Mouse (Mus musculus): ENCODE measurements at regions not wholly inside any gene's neighbourhood (a gene's known extent, or its start where the extent isn't known, plus 50 kb on each side); places are given as distances from the start of the nearest gene placed in this dataset.
"Not testable (repeated sequence)": the region's sequence is repeated elsewhere in the genome, so short reads cannot be mapped to it uniquely, and the experiment has no call there.

DNA sequence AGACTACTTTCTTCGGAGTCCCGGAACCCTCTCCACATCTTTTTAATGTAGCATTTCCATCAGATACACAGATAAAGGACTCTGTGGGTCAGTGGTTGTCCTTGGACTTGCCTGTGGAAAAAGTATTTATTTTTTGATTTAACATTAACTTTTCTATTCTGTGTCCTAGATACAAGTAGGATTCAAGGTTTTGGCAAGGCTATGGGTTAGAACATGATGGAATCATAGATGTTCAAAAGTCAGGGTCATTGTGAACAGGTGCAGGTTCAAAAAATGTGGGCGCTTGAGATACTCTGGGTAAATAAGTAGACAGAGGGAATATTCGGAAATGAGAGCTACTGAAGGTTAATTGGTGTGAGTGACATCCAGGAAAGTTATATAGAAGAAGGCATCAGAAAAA, 347.7 kb downstream of the Cypt12 start:
- DNase-seq (ENCODE audit: low spot score), result no peak

DNA sequence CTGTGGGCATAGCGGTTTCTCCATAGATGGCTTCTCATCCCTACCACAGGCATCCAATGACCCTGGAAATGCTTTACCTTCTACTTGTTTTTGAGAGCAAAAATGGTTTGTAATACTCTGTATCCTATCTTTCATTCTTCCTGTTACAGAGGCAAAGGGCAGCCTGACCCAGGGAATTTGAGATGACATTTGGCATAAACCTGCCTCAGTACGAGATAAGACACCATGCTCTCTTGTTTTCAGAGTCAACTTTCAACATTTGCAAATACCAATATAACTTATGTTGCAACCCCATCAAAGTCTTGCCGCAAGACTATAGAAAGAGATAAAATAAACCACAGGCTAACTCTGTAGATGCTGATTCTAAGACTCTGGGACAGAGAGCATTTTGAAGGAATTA, 350.5 kb downstream of the Cypt12 start:
- no peak for DNase-seq (ENCODE audit: low spot score)

GRCm38 (mm10) chr3:18299502-18299901, 351.3 kb downstream of the Cypt12 start:
- DNase-seq (ENCODE audit: low spot score), result peak; percentile 3

- DNase-seq (ENCODE audit: low spot score), result no peak
Observed at GRCm38 (mm10) chr3:18319433-18319832, 371.2 kb downstream of the Cypt12 start.

GRCm38 (mm10) chr3:18333182-18333581, 385.0 kb downstream of the Cypt12 start:
- DNase-seq (ENCODE audit: low spot score), result no peak

DNA sequence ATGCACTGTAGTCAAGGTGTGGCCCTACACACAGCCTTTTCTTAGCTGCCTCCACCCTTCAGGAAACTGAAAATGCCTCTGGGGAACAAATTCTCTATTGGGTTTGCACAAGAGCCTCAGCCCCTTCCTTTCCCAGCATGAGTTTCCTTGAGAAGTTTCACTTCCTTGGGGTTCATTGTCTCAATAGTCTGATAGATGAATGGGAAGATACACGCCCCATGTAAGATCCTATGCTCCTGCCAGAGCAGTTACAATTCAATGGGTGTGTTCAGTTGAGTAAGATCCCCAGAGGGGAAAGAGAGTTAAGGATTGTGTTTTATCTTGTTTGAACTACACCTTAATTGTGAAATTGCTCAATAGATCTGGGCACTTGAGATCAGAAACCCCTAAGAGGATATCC, 391.0 kb downstream of the Cypt12 start:
- DNase-seq (ENCODE audit: low spot score), result no peak

DNA sequence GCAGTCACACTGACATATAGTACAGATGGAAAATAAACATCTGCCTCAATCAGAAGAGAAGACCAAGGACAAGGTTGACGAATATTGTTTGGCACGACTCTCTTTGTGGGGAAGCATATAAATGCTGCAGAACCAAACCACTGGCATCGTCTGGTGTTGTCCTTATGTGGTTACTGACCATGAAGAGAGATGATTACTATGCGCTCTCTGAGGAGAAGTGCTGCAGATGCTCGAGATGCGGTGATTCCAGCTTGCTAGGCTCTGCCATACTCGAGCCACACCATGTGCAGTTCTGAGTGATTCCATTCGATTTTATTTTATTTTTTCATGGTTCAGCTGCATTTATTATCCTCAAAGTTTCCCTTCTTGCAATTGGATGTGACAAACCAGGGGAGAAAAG, 393.5 kb downstream of the Cypt12 start:
- DNase-seq (ENCODE audit: low spot score), result no peak

DNA sequence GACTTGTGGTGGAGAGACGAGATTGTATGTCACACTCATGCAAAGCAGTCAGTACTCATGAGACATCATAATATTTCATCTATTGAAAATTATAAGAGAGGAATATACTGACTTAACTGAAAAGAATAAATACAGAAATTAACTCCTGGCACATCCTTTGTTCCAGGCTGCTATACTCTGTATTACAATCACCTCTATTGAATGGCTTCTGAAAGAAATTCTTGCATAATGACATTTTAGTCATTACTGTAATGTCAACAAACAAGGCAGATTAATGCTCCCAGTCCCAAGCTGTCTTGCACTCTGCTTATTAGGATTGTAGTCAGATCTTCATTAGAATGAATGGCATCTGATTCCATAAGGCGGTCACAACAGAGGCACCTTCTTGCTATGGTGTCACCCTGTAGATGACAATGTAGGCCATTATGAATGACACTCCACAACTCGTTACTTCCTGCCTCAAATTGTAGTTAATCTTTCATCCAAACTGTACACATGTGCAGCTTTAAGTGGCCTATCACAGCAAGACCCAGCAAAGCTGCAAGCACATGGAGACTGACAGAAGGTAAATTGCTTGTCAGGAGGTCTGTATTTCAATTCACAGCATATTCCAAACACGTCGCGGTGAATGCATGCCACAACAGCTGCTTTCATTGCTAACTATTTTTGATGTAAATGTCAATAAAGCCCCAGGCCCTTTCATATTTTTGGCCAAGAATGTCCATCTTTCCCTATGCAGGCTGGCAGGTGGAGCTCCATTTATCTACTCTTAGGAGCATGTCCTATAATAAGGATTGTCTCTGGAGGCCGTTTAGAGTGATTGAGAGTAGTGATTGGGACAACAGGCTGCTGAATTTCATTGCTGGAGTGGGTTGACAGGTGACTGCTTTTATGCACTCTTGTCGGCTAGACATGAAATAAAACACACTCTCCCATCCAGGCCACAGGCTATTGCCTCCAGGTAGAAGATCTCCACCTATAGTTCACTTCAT, 430.1 kb downstream of the Cypt12 start:
- DNase-seq (ENCODE audit: low spot score), result no peak

- DNase-seq (ENCODE audit: low spot score), result no peak
Observed at GRCm38 (mm10) chr3:18421886-18422575, 473.8 kb downstream of the Cypt12 start.

DNA sequence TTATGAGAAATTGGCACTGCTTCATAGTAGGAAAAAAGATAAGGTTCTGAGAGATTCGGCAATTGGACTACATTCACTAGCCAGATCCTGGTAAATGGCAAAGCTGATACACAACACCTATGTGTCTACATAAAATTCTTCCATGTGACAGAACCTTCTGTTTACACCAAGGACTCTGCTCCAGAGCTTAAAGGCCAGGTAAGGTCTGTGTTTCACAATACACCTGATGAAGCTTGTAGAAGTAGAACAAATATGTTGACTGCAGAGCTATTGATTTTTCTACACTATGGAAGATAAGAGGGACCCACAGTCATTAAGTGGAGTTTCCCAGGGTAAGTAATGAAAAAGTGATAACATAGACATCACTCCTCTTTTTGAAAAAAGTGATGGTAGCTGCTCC, 480.7 kb downstream of the Cypt12 start:
- no peak for DNase-seq (ENCODE audit: low spot score)

DNA sequence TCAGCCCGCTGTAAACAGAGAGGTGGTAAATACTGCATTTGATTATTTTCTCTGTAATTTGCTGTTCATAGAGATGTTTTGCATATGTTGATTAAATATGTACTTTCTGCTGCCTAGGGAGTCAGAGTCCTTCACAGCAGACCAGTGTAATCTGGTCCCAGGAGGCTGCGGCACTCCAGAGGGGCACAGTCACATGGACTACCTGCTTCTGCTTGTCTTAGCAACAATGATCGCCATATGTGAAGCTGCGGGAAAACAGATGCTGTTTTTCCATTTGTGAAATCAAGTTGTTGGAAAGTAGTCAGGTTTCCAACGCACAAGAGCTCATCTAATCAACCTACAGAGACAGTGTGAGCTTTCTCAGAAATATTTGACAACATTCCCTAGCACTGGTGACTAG, 490.6 kb downstream of the Cypt12 start:
- no peak for DNase-seq (ENCODE audit: low spot score)

- DNase-seq (ENCODE audit: low spot score), result no peak
Observed at GRCm38 (mm10) chr3:18452197-18452933, 504.2 kb downstream of the Cypt12 start.

GRCm38 (mm10) chr3:18453220-18453985, 505.2 kb downstream of the Cypt12 start:
- no peak for DNase-seq (ENCODE audit: low spot score)

- DNase-seq (ENCODE audit: low spot score), result no peak
Observed at GRCm38 (mm10) chr3:18453986-18454291, 505.7 kb downstream of the Cypt12 start.

GRCm38 (mm10) chr3:18454558-18455191, 506.5 kb downstream of the Cypt12 start:
- not testable (repeated sequence) for DNase-seq (ENCODE audit: low spot score)

- DNase-seq (ENCODE audit: low spot score), result no peak
Observed at GRCm38 (mm10) chr3:18456033-18456690, 508.0 kb downstream of the Cypt12 start.

DNA sequence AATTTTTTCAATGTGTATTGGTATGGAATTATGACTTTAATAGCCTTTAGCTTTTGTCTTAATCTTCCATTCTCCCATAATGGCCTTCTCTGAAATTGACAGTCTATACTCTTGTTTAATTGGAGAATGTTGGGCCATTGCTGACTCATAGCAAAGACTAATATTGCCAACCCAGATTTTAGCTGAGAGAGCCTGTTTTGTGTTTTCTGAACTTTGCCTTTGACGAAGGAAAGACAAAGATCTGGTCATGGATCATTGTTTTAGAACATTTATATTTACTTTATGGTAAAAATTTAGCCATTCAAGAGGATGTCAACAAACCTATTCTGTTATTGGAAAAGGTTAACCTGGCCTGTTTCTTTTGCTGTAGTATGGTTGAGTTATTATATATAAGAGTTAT, 512.1 kb downstream of the Cypt12 start:
- DNase-seq (ENCODE audit: low spot score), result no peak

DNA sequence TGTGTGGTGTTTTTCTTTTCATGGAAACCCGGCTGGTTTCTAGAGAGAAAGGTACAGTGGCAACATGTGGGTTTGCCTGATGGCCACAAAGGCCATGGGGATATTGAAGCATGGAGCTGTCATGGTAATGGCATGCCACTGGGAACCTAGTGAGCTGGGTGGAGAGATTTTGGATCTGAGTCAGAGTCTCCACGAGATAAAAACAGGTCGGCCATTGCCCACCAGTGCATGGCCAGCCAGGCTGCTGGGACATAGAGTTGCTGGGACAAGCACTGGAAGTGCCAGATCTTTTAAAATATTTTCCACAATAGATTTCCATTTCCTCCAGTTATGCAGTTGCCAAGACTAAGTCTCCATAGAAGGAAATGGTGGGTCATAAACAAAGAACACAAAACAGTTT, 523.6 kb downstream of the Cypt12 start:
- DNase-seq (ENCODE audit: low spot score), result no peak

DNA sequence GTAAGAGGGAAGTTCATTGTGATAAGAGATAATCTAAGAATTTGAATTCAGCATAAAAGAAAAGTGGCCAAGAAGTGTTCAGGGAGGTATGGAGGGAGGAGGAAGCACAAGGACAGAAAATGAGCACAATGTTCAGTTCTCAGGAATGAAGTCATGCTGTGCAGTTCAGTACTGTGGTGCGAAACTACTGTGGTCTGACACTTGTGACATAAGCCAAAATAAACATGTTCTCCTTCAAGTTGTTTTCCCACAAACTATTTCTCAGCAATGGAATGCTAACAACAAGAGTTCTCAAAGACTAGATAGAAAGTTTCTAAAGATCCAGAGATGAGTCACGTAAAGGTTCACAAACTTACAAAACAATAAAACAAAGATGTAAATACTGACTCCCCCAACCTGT, 531.3 kb downstream of the Cypt12 start:
- no peak for DNase-seq (ENCODE audit: low spot score)

GRCm38 (mm10) chr3:18482006-18482405, 533.8 kb downstream of the Cypt12 start:
- no peak for DNase-seq (ENCODE audit: low spot score)
